Mouse (Mus musculus) lung, embryonic 14.5 days (tissue): ENCODE measurements around the gene Sec11a. TPM values are rescaled to one million over a fixed set of nuclear protein-coding genes. Genes with fewer than 3 reads are reported as not detected.

Experiments
- ATAC-seq: fragments of 200-750 bp; cut with Nextera tagmentation; 2 replicates; pipeline ENCODE4 v1.8.0; 2017; ENCODE audit warnings: mild to moderate bottlenecking, moderate TSS enrichment, moderate library complexity; ENCODE audit not compliant: insufficient read depth
- DNase-seq: peaks from one replicate; pipeline ENCODE4 v3.0.0-alpha.2; 2015
- H3K27ac ChIP-seq: fragments of 300-500 bp; sonication (generic); 2 replicates; pipeline ENCODE4 v1.5.1; 2014; ENCODE audit warnings: low read depth, mild to moderate bottlenecking, moderate library complexity
- H3K27me3 ChIP-seq: fragments of 300-500 bp; sonication (generic); 2 replicates; pipeline ENCODE4 v1.6.1; 2014; ENCODE audit warnings: low read length, control low read depth; ENCODE audit not compliant: insufficient read depth
- H3K36me3 ChIP-seq: fragments of 300-500 bp; sonication (generic); 2 replicates; pipeline ENCODE4 v1.6.1; 2014; ENCODE audit warnings: control low read depth; ENCODE audit not compliant: insufficient read depth
- H3K4me1 ChIP-seq: fragments of 300-500 bp; sonication (generic); 2 replicates; pipeline ENCODE4 v1.6.1; 2014; ENCODE audit warnings: antibody characterized with exemption, control low read depth; ENCODE audit not compliant: insufficient read depth
- H3K4me2 ChIP-seq: fragments of 300-500 bp; sonication (generic); 2 replicates; pipeline ENCODE4 v1.6.1; 2014; ENCODE audit warnings: mild to moderate bottlenecking
- H3K4me3 ChIP-seq: fragments of 300-500 bp; sonication (generic); 2 replicates; pipeline ENCODE4 v1.5.1; 2014; ENCODE audit warnings: low read depth, low read length
- H3K9ac ChIP-seq: fragments of 300-500 bp; sonication (generic); 2 replicates; pipeline ENCODE4 v1.6.1; 2014
- H3K9me3 ChIP-seq: fragments of 300-500 bp; sonication (generic); 2 replicates; pipeline ENCODE4 v1.6.1; 2016; ENCODE audit warnings: low read depth, low read length, control low read depth
- CTCF ChIP-seq: IDR thresholded peaks from 2 replicates; pipeline ENCODE4 v1.5.1; 2016; ENCODE audit warnings: antibody characterized with exemption, low read depth
- WGBS: fragments of 180-500 bp; shearing (Covaris S2); extraction: QIAGEN DNeasy Blood & Tissue Kit; methylation state at CpG from one replicate; pipeline ENCODE4 v1.1.7; 2014; 5-methylcytosine and 5-hydroxymethylcytosine counted together
- polyA plus RNA-seq: library from polyadenylated mRNA; unstranded; fragments of >200 nt; fragmentation: Nextera tagmentation; extraction: Ambion mirVana; gene quantifications from 2 replicates; pipeline ENCODE4 v1.2.1, GENCODE M21; 2014

Gene Sec11a
- polyA plus RNA-seq, 1 experiment from 2014 or later, result 191 TPM

- Histone ChIP-seq H3K9me3 (no peaks in the 10 kb centered on the region), H3K4me1 (no peaks in the 10 kb centered on the region), H3K27me3 (no peaks in the 10 kb centered on the region), H3K4me2 (no peak overlapping the region), H3K27ac (no peak overlapping the region), H3K36me3 (peaks cover 46% of the 10 kb centered on the region), H3K4me3 (no peak overlapping the region), H3K9ac (no peak overlapping the region)
- ATAC-seq, result no peak
- WGBS, result 83% methylated on average over 2 of the region's 2 CpGs
- no peak for TF ChIP-seq CTCF
- no peak for DNase-seq
These were observed 24.4 kb downstream of the Sec11a start for GRCm38 (mm10) chr7:80923165-80923564.

DNA sequence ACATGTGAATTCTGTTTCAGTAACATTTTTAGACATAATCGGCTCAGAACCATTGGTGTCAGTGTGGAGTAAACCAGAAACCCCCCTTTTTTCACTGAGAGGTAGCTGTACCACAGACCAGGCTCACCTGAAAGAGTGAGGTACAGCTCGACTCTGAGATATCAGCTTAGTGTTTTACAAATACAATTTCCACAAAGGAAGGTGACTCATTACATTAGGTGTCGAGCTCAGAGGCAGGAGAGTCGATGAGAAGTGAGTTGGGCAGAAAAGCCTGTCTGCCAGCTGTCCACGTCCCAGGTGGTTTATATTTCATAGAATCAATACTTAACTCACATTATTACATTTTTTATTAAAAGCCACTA, 28.0 kb downstream of the Sec11a start:
- H3K4me2 ChIP-seq, result no peak overlapping the region
- peaks cover 50% of the 10 kb centered on the region for H3K36me3 ChIP-seq
- no peak for DNase-seq
- ATAC-seq, result no peak
- H3K9me3 ChIP-seq, result no peaks in the 10 kb centered on the region
- H3K9ac ChIP-seq, result no peak overlapping the region
- H3K27ac ChIP-seq, result no peak overlapping the region
- H3K4me3 ChIP-seq, result no peak overlapping the region
- H3K27me3 ChIP-seq, result no peaks in the 10 kb centered on the region
- H3K4me1 ChIP-seq, result no peaks in the 10 kb centered on the region
- 77% methylated on average over 5 of the region's 5 CpGs for WGBS
- TF ChIP-seq CTCF, result no peak

DNA sequence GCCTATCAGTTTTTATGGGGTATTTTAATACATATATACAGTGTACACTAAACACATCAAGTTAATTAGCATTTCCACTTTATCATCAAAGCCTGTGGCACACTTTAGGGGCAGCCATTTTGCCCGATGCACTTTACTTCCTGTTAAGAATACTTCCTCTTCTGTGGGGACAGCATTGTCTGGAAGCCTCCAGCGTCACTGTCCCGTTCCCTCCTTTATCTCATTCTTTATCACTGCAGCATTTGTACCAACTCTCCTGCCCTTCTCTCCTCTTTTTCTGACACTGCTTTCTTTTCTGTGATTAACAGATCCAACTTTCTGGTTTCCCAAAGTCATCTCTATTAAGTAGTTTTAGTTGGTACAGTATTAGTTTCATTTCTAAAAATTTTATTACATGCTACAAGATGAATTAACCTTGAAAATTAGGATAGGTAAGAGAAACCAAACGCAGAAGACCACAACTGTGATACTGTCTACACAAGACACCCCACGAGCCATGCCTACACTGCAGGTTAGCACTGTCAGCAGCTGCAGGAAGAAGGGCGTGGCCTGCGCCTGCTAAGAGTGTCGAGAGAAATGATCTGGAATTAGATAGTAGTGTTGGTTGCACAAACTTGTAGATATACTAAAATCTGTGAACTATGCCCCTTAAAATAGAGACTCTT, 28.5 kb downstream of the Sec11a start:
- Histone ChIP-seq H3K4me3 (no peak overlapping the region), H3K27ac (no peak overlapping the region), H3K9me3 (no peaks in the 10 kb centered on the region), H3K36me3 (peaks cover 50% of the 10 kb centered on the region), H3K4me2 (no peak overlapping the region), H3K4me1 (no peaks in the 10 kb centered on the region), H3K27me3 (no peaks in the 10 kb centered on the region), H3K9ac (no peak overlapping the region)
- whole genome bisulfite sequencing, result 69% methylated on average over 8 of the region's 8 CpGs
- no peak for TF ChIP-seq CTCF
- DNase-seq (no peak), ATAC-seq (no peak)

GRCm38 (mm10) chr7:80917916-80918465, 29.6 kb downstream of the Sec11a start:
- Histone ChIP-seq H3K27me3 (no peaks in the 10 kb centered on the region), H3K9me3 (no peaks in the 10 kb centered on the region), H3K9ac (no peak overlapping the region), H3K27ac (no peak overlapping the region), H3K36me3 (peaks cover 47% of the 10 kb centered on the region), H3K4me1 (no peaks in the 10 kb centered on the region), H3K4me2 (no peak overlapping the region), H3K4me3 (no peak overlapping the region)
- ATAC-seq (no peak), DNase-seq (no peak)
- 60% methylated on average over 4 of the region's 4 CpGs for WGBS
- TF ChIP-seq CTCF, result no peak

- WGBS, result 72% methylated on average over 8 of the region's 8 CpGs
- Histone ChIP-seq H3K27ac (no peak overlapping the region), H3K4me1 (no peaks in the 10 kb centered on the region), H3K36me3 (peaks cover 62% of the 10 kb centered on the region), H3K27me3 (no peaks in the 10 kb centered on the region), H3K4me3 (no peak overlapping the region), H3K9me3 (no peaks in the 10 kb centered on the region), H3K4me2 (no peak overlapping the region), H3K9ac (no peak overlapping the region)
- ATAC-seq (no peak), DNase-seq (no peak)
- no peak for TF ChIP-seq CTCF
These were observed 35.1 kb downstream of the Sec11a start for GRCm38 (mm10) chr7:80912496-80912895.

GRCm38 (mm10) chr7:80911053-80911452, 36.5 kb downstream of the Sec11a start:
- H3K4me2 ChIP-seq, result no peak overlapping the region
- DNase-seq (no peak), ATAC-seq (no peak)
- peaks cover 49% of the 10 kb centered on the region for H3K36me3 ChIP-seq
- TF ChIP-seq CTCF, result no peak
- H3K9ac ChIP-seq, result no peak overlapping the region
- H3K27me3 ChIP-seq, result no peaks in the 10 kb centered on the region
- H3K9me3 ChIP-seq, result no peaks in the 10 kb centered on the region
- no peak overlapping the region for H3K4me3 ChIP-seq
- 79% methylated on average over 7 of the region's 7 CpGs for WGBS
- H3K4me1 ChIP-seq, result no peaks in the 10 kb centered on the region
- no peak overlapping the region for H3K27ac ChIP-seq

GRCm38 (mm10) chr7:80904921-80905515, 42.6 kb downstream of the Sec11a start, which contains the start of gene Nmb:
TSS of gene Nmb (minus strand) at chr7:80905076.
- 3% methylated on average over 19 of the region's 19 CpGs for WGBS
- DNase-seq, result peak; percentile 91
- no peak within 1 kb of the TSS for H3K27ac ChIP-seq
- H3K27me3 ChIP-seq, result no peaks in the 10 kb centered on the region
- H3K4me1 ChIP-seq, result 0 out of 2 replicates have a peak, but pooled peaks cover 6% of the 10 kb centered on the region
- H3K36me3 ChIP-seq, result peaks cover 9% of the 10 kb centered on the region; the same call in 1 of the 2 replicates
- peak within 1 kb of the TSS; percentile 57 for H3K9ac ChIP-seq
- no peak for TF ChIP-seq CTCF
- peak within 1 kb of the TSS; percentile 96 for H3K4me2 ChIP-seq
- no peaks in the 10 kb centered on the region for H3K9me3 ChIP-seq
- peak within 1 kb of the TSS; percentile 41 for H3K4me3 ChIP-seq
- ATAC-seq, result peak; percentile 51
